Mouse (Mus musculus) liver, adult 2 months (tissue): ENCODE results near the gene Fam131b. TPM values are rescaled to one million over a fixed set of nuclear protein-coding genes. Genes with fewer than 3 reads are reported as not detected.
A peak's percentile ranks its signal among the peaks of the same experiment; 100 is the strongest.

ENCODE experiments used
- DNase-seq: peaks from one replicate; pipeline ENCODE4 v3.0.0-alpha.2; 2011; ENCODE audit warnings: low read depth, low spot score; ENCODE audit errors: extremely low read depth
- H3K27ac ChIP-seq: fragments of 200-500 bp; replicated peaks from 2 replicates; pipeline ENCODE4 v1.5.1; 2012; ENCODE audit warnings: low read depth, mild to moderate bottlenecking, control low read depth, inconsistent platforms, low read length; ENCODE audit not compliant: insufficient read depth
- H3K27me3 ChIP-seq: fragments of 200-500 bp; 2 replicates; pipeline ENCODE4 v1.6.1; 2012; ENCODE audit warnings: mild to moderate bottlenecking, moderate library complexity, low read length, inconsistent platforms; ENCODE audit not compliant: control insufficient read depth, insufficient read depth
- H3K36me3 ChIP-seq: fragments of 200-500 bp; 2 replicates; pipeline ENCODE4 v1.6.1; 2012; ENCODE audit warnings: low read length, inconsistent platforms; ENCODE audit not compliant: control insufficient read depth, insufficient read depth
- H3K4me1 ChIP-seq: fragments of 200-500 bp; 2 replicates; pipeline ENCODE4 v1.6.1; 2011; ENCODE audit warnings: low read length; ENCODE audit not compliant: control insufficient read depth, insufficient read depth
- H3K4me3 ChIP-seq: fragments of 200-500 bp; 2 replicates; pipeline ENCODE4 v1.5.1; 2011; ENCODE audit warnings: low read depth, mild to moderate bottlenecking, control low read depth, low read length, moderate library complexity; ENCODE audit not compliant: insufficient read depth
- H3K79me2 ChIP-seq: fragments of 200-500 bp; 2 replicates; pipeline ENCODE4 v1.6.1; 2012; ENCODE audit warnings: inconsistent platforms, mild to moderate bottlenecking, low read length, moderate library complexity; ENCODE audit not compliant: control insufficient read depth, insufficient read depth
- H3K9ac ChIP-seq: fragments of 200-500 bp; 2 replicates; pipeline ENCODE4 v1.6.1; 2012; ENCODE audit warnings: low read depth, mild to moderate bottlenecking, control low read depth, inconsistent platforms, low read length
- CTCF ChIP-seq: fragments of 200-500 bp; IDR thresholded peaks from 2 replicates; pipeline ENCODE4 v1.5.1; 2011; ENCODE audit warnings: low read depth, low read length, control low read depth
- POLR2A ChIP-seq: fragments of 200-500 bp; IDR thresholded peaks from 2 replicates; pipeline ENCODE4 v1.6.1; 2011; ENCODE audit warnings: low read length, control low read depth; ENCODE audit not compliant: insufficient read depth; ENCODE audit errors: extremely low read depth
- WGBS: fragments of 180-500 bp; shearing (Covaris S2); methylation state at CpG from one replicate; pipeline ENCODE4 v1.1.7; 2018; 5-methylcytosine and 5-hydroxymethylcytosine counted together
- polyA plus RNA-seq: library from polyadenylated mRNA; depleted of rRNA; stranded (reverse); fragments of >200 nt; gene quantifications from 2 replicates; pipeline ENCODE4 v1.2.3, GENCODE M21; 2012
- total RNA-seq: library from RNA; depleted of rRNA; stranded (reverse); fragments of >200 nt; gene quantifications from 2 replicates; pipeline ENCODE4 v1.2.3, GENCODE M21; 2014

Gene Fam131b
- total and polyA plus RNA-seq, 2 experiments: not detected

DNA sequence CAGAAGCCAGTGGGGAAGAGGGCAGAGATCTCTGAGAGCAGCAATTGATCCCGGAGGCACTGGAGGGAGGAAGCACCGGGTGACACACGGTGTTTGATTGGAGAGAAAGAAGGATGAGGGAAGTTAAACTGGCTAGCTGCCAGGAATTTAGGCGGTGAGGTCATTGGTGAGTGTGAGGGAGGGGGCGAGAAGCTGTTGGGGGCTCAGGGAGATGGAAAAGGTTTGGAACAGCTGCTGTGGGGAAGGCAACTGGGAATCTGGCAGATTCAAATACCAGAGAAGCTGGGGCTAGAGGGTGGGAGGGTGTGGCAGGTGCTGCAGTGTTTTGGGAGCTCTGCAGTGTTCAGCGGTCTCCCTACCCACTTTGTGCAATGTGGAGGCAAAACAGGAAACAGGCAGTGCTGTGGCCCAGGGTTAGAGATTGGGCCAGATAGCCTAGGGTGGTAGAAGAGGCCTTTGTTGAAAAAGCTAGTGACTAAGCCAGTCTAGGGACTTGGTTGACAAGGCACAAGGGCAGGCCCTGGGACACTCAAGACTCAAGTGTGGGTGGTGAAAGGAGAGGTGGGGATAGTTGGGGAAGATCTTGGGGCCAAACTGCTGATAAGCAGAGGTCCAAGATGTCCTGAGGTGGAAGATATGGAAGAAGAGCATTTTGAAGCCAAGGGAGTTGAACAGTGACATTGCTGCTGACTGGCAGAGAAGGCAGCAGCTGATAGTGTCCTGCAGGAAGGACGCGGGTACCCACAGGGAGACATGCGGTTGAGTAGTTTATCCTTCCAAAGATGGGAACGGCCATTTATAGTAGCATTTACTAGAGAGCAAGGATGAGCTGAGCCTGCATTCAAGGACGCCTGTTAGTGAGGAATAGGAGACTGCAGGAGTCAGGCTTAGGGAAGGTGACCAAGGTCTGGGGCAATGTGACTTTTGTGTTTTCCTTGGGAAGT lies 29.9 kb upstream of the Fam131b start:
- WGBS: 50% methylated on average over 11 of the region's 11 CpGs
- peaks cover 23% of the 10 kb centered on the region for H3K36me3 ChIP-seq
- H3K79me2 ChIP-seq: peaks cover 3% of the 10 kb centered on the region; the same call in 1 of the 2 replicates
- H3K4me1 ChIP-seq: peaks cover 19% of the 10 kb centered on the region
- 0 out of 2 replicates have a peak overlapping the region, but pooled peaks have one; percentile 4 for H3K27ac ChIP-seq
- TF ChIP-seq CTCF (no peak), POLR2A (no peak)
- H3K9ac ChIP-seq: no peak overlapping the region
- no peak overlapping the region for H3K4me3 ChIP-seq
- H3K27me3 ChIP-seq: no peaks in the 10 kb centered on the region
- no peak for DNase-seq

GRCm38 (mm10) chr6:42353180-42353579 lies 28.7 kb upstream of the Fam131b start:
- H3K4me1 ChIP-seq: peaks cover 21% of the 10 kb centered on the region

DNA sequence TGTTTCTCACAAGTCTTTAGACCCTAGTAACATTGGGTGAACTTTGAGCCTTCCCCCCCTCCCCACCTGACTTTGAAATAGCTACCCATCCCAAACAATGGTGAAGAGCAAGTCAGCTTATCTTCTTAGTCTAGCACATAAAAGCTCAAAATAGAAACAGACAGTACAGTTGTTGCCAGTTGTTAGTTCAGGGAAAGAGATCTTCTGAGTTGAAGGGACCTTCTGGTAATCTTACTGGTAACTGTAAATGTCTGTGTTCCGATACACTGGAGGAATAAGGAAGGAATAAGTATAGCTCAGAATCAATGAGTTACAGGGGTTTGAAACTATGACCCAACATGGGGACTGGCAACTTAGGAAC lies 28.0 kb upstream of the Fam131b start:
- Histone ChIP-seq H3K36me3 (peaks cover 18% of the 10 kb centered on the region), H3K4me1 (peaks cover 21% of the 10 kb centered on the region), H3K4me3 (no peak overlapping the region), H3K27ac (peak overlapping the region; percentile 30; the same call in 1 of the 2 replicates), H3K27me3 (no peaks in the 10 kb centered on the region), H3K9ac (no peak overlapping the region), H3K79me2 (peaks cover 3% of the 10 kb centered on the region; the same call in 1 of the 2 replicates)
- WGBS: 96% methylated on average over 1 of the region's 1 CpGs
- no peak for DNase-seq
- TF ChIP-seq CTCF (no peak), POLR2A (no peak)

More at GRCm38 (mm10) chr6:42353180-42353579, 28.7 kb upstream of the Fam131b start:
- no peak for TF ChIP-seq POLR2A
- no peak for TF ChIP-seq CTCF
- Histone ChIP-seq H3K9ac (no peak overlapping the region), H3K27ac (no peak overlapping the region; the same call in 1 of the 2 replicates), H3K79me2 (peaks cover 3% of the 10 kb centered on the region; the same call in 1 of the 2 replicates), H3K27me3 (no peaks in the 10 kb centered on the region), H3K4me3 (no peak overlapping the region), H3K36me3 (peaks cover 22% of the 10 kb centered on the region)
- 70% methylated on average over 8 of the region's 8 CpGs for WGBS
- no peak for DNase-seq

DNA sequence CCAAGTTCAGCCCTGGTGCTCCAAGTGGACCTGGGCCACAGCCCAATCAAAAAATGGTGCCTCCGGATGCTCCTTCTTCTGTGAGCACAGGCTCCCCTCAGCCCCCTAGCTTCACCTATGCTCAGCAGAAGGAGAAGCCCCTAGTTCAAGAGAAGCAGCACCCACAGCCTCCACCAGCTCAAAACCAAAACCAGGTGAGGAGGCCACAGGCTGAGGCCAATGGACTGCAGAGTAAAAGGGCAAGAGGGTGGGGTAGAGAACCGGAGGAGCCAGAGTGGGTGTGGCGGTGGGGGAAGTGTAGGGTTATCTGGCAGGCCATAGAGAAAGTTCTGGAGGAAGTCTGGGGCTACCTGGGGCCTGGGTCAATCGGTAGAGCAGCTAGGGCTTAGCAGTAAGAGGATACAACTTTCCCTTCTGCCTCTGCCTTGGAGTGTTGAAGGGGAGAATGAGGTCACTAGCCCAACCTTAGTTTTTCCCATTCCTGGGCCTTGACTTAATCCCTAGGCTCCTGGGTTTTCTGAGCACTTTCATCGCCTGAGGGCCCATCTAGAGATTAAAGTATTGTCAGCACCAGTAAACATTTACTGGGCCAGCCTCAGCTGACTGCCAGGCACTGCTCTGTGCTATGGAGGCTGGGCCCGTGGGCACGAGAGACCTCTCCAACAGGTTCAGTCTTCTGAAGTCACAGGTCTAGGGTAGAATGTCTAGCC lies 27.5 kb upstream of the Fam131b start:
- peak overlapping the region; percentile 81 for H3K27ac ChIP-seq
- DNase-seq: peak; percentile 78
- no peak overlapping the region; the same call in 1 of the 2 replicates for H3K4me3 ChIP-seq
- H3K36me3 ChIP-seq: peaks cover 13% of the 10 kb centered on the region; the same call in 1 of the 2 replicates
- peaks cover 21% of the 10 kb centered on the region for H3K4me1 ChIP-seq
- 41% methylated on average over 7 of the region's 7 CpGs for WGBS
- H3K79me2 ChIP-seq: peaks cover 3% of the 10 kb centered on the region; the same call in 1 of the 2 replicates
- no peaks in the 10 kb centered on the region for H3K27me3 ChIP-seq
- no peak for TF ChIP-seq CTCF
- TF ChIP-seq POLR2A: no peak
- H3K9ac ChIP-seq: peak overlapping the region; percentile 98; the same call in 1 of the 2 replicates

DNA sequence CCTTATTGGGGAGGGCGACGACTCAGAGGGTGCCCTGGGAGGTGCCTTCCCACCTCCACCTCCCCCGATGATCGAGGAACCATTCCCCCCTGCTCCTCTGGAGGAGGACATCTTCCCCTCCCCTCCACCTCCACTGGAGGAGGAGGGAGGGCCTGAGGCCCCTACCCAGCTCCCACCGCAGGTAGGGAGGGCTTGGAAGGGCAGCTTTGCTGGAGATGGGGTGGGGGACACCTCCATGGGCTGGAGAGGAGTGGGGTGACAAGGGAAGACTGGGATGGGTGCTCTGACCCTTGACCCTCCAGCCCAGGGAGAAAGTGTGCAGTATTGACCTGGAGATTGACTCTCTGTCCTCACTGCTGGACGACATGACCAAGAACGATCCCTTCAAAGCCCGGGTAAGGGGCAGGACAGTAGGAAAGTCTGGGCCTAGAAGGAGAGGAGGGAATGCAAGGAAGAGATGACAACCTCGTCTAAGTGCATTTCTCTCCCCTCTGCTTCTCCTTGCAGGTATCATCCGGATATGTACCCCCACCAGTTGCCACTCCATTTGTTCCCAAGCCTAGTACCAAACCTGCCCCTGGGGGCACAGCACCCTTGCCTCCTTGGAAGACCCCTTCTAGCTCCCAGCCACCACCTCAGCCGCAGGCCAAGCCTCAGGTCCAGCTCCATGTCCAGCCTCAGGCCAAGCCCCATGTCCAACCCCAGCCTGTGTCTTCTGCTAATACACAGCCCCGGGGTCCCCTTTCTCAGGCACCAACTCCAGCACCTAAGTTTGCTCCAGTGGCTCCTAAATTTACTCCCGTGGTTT lies 26.7 kb upstream of the Fam131b start:
- H3K27me3 ChIP-seq: no peaks in the 10 kb centered on the region
- H3K4me1 ChIP-seq: peaks cover 21% of the 10 kb centered on the region
- H3K4me3 ChIP-seq: peak overlapping the region; percentile 68
- 33% methylated on average over 13 of the region's 13 CpGs for WGBS
- peak overlapping the region; percentile 81 for H3K27ac ChIP-seq
- peak; percentile 59 for DNase-seq
- H3K79me2 ChIP-seq: peaks cover 3% of the 10 kb centered on the region; the same call in 1 of the 2 replicates
- H3K36me3 ChIP-seq: peaks cover 8% of the 10 kb centered on the region; the same call in 1 of the 2 replicates
- TF ChIP-seq CTCF: no peak
- no peak for TF ChIP-seq POLR2A
- H3K9ac ChIP-seq: peak overlapping the region; percentile 98
